Mouse (Mus musculus): ENCODE measurements around the gene Gm20388. TPM values are rescaled to one million over a fixed set of nuclear protein-coding genes. Genes with fewer than 3 reads are reported as not detected.

Gene Gm20388
- total RNA-seq, 1 experiment = 27.0 TPM

DNA sequence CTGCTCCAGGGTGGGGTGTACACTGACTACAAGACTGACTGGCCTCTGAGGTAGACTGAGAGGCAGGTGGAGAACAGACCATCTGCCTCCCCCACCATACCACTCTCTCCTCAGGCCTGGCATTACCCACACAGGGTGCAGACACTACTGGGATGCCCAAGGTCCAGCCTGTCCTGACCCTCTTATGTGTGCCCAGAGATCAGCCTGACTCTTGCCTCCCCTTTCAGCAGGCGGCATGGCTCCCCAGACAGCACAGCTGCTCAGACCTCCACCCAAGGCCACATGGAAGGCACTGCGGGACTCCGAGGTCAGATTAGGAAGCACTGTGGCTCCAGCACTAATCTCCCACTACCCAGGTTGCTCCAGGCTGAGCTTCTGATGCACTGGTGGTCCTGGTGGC is 2760.1 kb downstream of the Gm20388 start:
- no peak overlapping the region; the same call in 1 of the 2 replicates for H3K27ac ChIP-seq (ENCODE audit: insufficient read depth, low read depth, low read length, poor library complexity, severe bottlenecking)

DNA sequence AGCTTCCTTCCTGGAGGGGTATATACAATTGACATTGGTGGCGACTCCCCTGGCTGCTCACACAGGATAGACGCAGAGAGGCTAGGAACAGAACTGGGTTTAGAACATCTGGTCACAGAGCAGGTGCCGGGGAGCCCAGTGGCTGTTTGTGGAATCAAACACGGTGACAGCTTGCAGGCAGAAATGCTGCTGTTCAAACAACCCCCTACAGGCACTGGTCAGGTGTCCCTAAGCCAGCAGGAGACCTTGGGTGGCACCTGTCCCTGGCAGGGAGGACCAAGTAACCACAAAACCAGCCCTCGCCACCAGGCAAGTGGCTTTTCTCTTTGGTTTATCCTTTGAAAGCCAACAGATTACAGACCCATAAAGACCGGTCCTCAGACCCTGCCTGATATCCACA is 2761.3 kb downstream of the Gm20388 start:
- in situ Hi-C loops (cut with MboI; ENCODE audit: low sequenced_read_pairs in 2 of 2, unreplicated experiment in 2 of 2) = no loop called here
- no peaks in the 10 kb centered on the region; a peak in 1 of 4 replicates for H3K4me1 ChIP-seq (ENCODE audit: control insufficient read depth in 2 of 2, insufficient read depth in 2 of 2, low read length in 2 of 2, poor library complexity in 1 of 2)
- no peak overlapping the region for H3K4me3 ChIP-seq (ENCODE audit: insufficient read depth in 1 of 2, low read depth in 1 of 2, low read length in 2 of 2, poor library complexity in 1 of 2, severe bottlenecking in 1 of 2)
- no peak for TF ChIP-seq ZNF384 (IDR thresholded peaks at IDR 0.05; ENCODE audit: low read depth, low read length)
- TF ChIP-seq ZC3H11A (IDR thresholded peaks at IDR 0.05; ENCODE audit: borderline replicate concordance, low read depth, low read length) = no peak
- no peak for TF ChIP-seq HCFC1 (IDR thresholded peaks at IDR 0.05; ENCODE audit: borderline replicate concordance, insufficient read depth, low read length)
- no peak for TF ChIP-seq CHD2 (IDR thresholded peaks at IDR 0.05; ENCODE audit: low read depth, low read length)
- H3K36me3 ChIP-seq (ENCODE audit: control insufficient read depth, insufficient read depth, low read length, poor library complexity, severe bottlenecking) = no peaks in the 10 kb centered on the region
- no peak overlapping the region for H3K27ac ChIP-seq (ENCODE audit: insufficient read depth, low read depth, low read length, poor library complexity, severe bottlenecking)
- no peak overlapping the region for H3K9ac ChIP-seq (ENCODE audit: insufficient read depth, low read depth, low read length, poor library complexity, severe bottlenecking)
- H3K9me3 ChIP-seq (ENCODE audit: control insufficient read depth, insufficient read depth, low read depth, low read length) = no peaks in the 10 kb centered on the region
- no peak for DNase-seq (ENCODE audit: low read depth, low spot score)

More for the DNA sequence above, 2760.1 kb downstream of the Gm20388 start:
- Histone ChIP-seq H3K36me3 (ENCODE audit: control insufficient read depth, insufficient read depth, low read length, poor library complexity, severe bottlenecking) (no peaks in the 10 kb centered on the region), H3K9ac (ENCODE audit: insufficient read depth, low read depth, low read length, poor library complexity, severe bottlenecking) (no peak overlapping the region), H3K4me1 (ENCODE audit: control insufficient read depth in 2 of 2, insufficient read depth in 2 of 2, low read length in 2 of 2, poor library complexity in 1 of 2) (no peaks in the 10 kb centered on the region), H3K9me3 (ENCODE audit: control insufficient read depth, insufficient read depth, low read depth, low read length) (no peaks in the 10 kb centered on the region), H3K4me3 (ENCODE audit: insufficient read depth in 1 of 2, low read depth in 1 of 2, low read length in 2 of 2, poor library complexity in 1 of 2, severe bottlenecking in 1 of 2) (no peak overlapping the region)
- TF ChIP-seq MAFK (IDR thresholded peaks at IDR 0.05; ENCODE audit: insufficient read depth, low read depth, low read length) = no peak
- no peak for TF ChIP-seq ZNF384 (IDR thresholded peaks at IDR 0.05; ENCODE audit: low read depth, low read length)
- TF ChIP-seq CHD2 (IDR thresholded peaks at IDR 0.05; ENCODE audit: low read depth, low read length) = no peak
- TF ChIP-seq ZC3H11A (IDR thresholded peaks at IDR 0.05; ENCODE audit: borderline replicate concordance, low read depth, low read length) = no peak
- no peak for TF ChIP-seq HCFC1 (IDR thresholded peaks at IDR 0.05; ENCODE audit: borderline replicate concordance, insufficient read depth, low read length)
- in situ Hi-C loops (cut with MboI; ENCODE audit: low sequenced_read_pairs in 2 of 2, unreplicated experiment in 2 of 2) = no loop called here
- no peak for DNase-seq (ENCODE audit: low read depth, low spot score)

DNA sequence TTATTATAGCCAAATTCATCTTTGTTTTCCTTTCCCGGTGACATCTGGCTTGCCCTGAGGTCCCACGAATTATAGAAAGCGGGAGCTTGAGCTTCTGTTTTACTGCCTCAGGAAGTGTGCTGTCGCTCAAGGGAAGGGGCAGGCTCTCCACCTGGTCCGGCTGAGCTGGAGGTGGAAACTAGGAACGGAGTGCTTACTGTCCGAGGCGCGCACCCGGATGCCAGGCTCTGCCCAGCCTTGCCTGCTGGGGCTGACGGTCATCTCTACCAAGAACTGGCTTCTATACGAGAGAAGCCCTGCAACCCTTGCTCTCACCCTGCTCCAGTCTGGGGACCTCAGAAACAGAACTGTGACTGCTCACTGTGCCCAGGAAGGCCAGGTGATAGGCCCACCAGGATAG is 2763.3 kb downstream of the Gm20388 start:
- no peak overlapping the region for H3K9ac ChIP-seq (ENCODE audit: insufficient read depth, low read depth, low read length, poor library complexity, severe bottlenecking)
- H3K9me3 ChIP-seq (ENCODE audit: control insufficient read depth, insufficient read depth, low read depth, low read length) = no peaks in the 10 kb centered on the region
- no peak for DNase-seq (ENCODE audit: low read depth, low spot score)
- TF ChIP-seq MAFK (IDR thresholded peaks at IDR 0.05; ENCODE audit: insufficient read depth, low read depth, low read length) (no peak), HCFC1 (IDR thresholded peaks at IDR 0.05; ENCODE audit: borderline replicate concordance, insufficient read depth, low read length) (no peak), ZC3H11A (IDR thresholded peaks at IDR 0.05; ENCODE audit: borderline replicate concordance, low read depth, low read length) (no peak), ZNF384 (IDR thresholded peaks at IDR 0.05; ENCODE audit: low read depth, low read length) (no peak), CHD2 (IDR thresholded peaks at IDR 0.05; ENCODE audit: low read depth, low read length) (no peak)
- no peak overlapping the region for H3K4me3 ChIP-seq (ENCODE audit: insufficient read depth in 1 of 2, low read depth in 1 of 2, low read length in 2 of 2, poor library complexity in 1 of 2, severe bottlenecking in 1 of 2)
- H3K36me3 ChIP-seq (ENCODE audit: control insufficient read depth, insufficient read depth, low read length, poor library complexity, severe bottlenecking) = no peaks in the 10 kb centered on the region
- peaks cover 0 to 3% of the 10 kb centered on the region in 2 experiments; a peak in 2 of 4 replicates for H3K4me1 ChIP-seq (ENCODE audit: control insufficient read depth in 2 of 2, insufficient read depth in 2 of 2, low read length in 2 of 2, poor library complexity in 1 of 2)
- no peak overlapping the region for H3K27ac ChIP-seq (ENCODE audit: insufficient read depth, low read depth, low read length, poor library complexity, severe bottlenecking)
- in situ Hi-C loops (cut with MboI; ENCODE audit: low sequenced_read_pairs in 2 of 2, unreplicated experiment in 2 of 2) = no loop called here

DNA sequence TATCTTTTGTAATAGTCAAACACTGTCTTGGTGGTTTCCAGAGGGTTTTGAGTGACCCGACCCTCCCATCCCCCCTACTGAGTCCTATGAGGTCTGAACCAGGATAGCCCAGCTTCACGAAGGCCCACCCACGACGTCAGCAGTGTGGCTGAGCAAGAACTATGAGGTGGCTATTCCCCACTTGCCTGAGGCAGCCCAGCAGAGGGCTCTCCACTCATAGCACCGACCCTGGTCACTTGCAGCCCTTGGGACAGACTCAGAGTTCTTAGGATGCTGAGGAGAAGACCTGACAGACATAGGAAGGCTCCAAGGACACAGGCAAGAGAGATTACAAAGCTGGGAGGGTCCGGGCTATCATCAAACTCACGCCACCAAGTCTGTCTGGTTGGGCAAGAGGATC is 2764.4 kb downstream of the Gm20388 start:
- in situ Hi-C loops (cut with MboI; ENCODE audit: low sequenced_read_pairs in 2 of 2, unreplicated experiment in 2 of 2) = no loop called here
- H3K4me1 ChIP-seq (ENCODE audit: control insufficient read depth in 2 of 2, insufficient read depth in 2 of 2, low read length in 2 of 2, poor library complexity in 1 of 2) = peaks cover 0 to 3% of the 10 kb centered on the region in 2 experiments; a peak in 2 of 4 replicates
- H3K36me3 ChIP-seq (ENCODE audit: control insufficient read depth, insufficient read depth, low read length, poor library complexity, severe bottlenecking) = no peaks in the 10 kb centered on the region
- H3K9ac ChIP-seq (ENCODE audit: insufficient read depth, low read depth, low read length, poor library complexity, severe bottlenecking) = no peak overlapping the region
- TF ChIP-seq MAFK (IDR thresholded peaks at IDR 0.05; ENCODE audit: insufficient read depth, low read depth, low read length) (no peak), CHD2 (IDR thresholded peaks at IDR 0.05; ENCODE audit: low read depth, low read length) (no peak)
- H3K4me3 ChIP-seq (ENCODE audit: insufficient read depth in 1 of 2, low read depth in 1 of 2, low read length in 2 of 2, poor library complexity in 1 of 2, severe bottlenecking in 1 of 2) = no peak overlapping the region
- H3K9me3 ChIP-seq (ENCODE audit: control insufficient read depth, insufficient read depth, low read depth, low read length) = no peaks in the 10 kb centered on the region
- no peak for DNase-seq (ENCODE audit: low read depth, low spot score)
- no peak overlapping the region for H3K27ac ChIP-seq (ENCODE audit: insufficient read depth, low read depth, low read length, poor library complexity, severe bottlenecking)
